Mouse (Mus musculus) embryo, embryonic 9.5 days (tissue): ENCODE measurements around the gene Fam72a.

ENCODE experiments used
- DNase-seq: peaks from one replicate; pipeline ENCODE4 v3.0.0-alpha.2; 2017; ENCODE audit errors: extremely low spot score

Fam72a gene

DNA sequence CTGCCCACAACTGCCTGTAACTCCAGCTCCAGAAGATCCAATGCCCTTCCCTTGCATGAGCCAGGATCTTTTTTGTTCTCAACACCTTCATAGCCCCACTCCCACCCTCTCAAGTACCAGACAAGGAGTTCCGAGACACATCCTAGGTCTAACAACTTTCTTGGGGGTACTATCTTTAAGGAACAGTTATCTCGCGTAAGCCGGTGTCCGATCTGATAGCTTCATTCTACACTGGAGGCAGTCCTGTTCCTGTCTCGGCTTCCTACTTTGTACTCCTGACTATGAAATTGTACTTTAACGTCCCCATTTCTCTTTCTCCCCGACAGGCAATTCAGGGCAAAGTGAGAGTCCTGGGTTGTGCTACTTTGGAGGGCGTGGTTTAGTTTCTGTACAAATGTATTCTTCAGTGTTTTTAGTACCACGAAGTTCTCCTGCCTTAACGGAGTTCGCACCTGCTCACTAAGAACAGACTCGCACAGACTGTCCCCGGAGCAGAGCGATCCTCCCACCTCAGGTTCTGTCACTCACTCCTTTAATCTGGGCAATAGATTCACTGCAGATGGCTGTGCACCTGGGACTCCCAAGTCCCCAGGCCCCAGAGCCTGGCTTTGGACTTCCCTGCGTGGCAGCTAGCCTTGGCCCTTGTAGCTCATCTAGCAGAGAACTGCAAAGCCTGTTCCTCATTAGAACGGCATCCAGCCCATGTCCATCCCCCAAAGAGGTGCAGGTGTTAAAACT, 51.4 kb downstream of the Fam72a start:
- DNase-seq: no peak

DNA sequence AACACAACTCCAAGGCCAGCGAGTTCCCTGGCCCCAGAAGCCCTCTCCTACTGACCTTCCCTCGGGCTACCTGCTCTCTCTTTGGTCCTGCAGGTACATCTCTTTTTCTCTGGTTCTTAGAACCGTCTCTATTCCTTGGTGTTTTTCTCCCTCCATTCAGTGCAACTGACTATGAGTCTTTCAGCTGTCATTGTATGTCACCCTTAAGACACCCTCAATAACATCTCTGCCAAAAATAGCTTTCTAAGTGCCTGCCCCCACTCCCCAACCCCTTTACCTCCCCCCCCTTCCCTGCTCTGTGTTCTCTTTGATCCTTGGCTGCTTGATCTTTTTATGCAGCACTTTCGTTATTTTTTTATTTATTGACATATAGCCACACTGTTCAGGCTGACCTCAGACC, 52.7 kb downstream of the Fam72a start:
- DNase-seq: no peak

GRCm38 (mm10) chr1:131583598-131583997, 55.9 kb downstream of the Fam72a start:
- DNase-seq: no peak

DNA sequence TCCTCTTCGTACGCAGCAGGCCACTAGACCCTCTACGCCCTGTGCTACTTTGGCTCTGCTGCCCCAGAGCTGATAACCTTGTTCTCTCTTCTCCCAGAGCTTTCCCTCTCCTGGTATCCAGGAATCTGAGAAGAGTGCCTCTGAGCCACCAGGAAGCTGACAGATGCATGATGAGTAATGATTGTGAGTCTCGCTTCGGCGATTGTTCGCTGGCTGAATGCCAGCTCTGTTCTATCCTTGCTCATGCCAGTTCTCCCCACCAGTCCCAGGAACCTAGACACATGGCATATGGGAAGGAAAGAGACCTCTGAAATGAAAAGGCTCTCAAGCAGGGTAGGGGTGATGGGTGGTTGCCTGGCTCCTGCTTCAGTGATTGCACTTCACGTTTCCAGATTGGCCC, 59.1 kb downstream of the Fam72a start:
- no peak for DNase-seq
